Mouse (Mus musculus): Measurements from ENCODE around the gene Dennd5a. TPM values are rescaled to one million over a fixed set of nuclear protein-coding genes. Genes with fewer than 3 reads are reported as not detected.

Dennd5a gene
- total RNA-seq, 2 experiments from 2014 or later = 50.2 to 57.4 TPM

DNA sequence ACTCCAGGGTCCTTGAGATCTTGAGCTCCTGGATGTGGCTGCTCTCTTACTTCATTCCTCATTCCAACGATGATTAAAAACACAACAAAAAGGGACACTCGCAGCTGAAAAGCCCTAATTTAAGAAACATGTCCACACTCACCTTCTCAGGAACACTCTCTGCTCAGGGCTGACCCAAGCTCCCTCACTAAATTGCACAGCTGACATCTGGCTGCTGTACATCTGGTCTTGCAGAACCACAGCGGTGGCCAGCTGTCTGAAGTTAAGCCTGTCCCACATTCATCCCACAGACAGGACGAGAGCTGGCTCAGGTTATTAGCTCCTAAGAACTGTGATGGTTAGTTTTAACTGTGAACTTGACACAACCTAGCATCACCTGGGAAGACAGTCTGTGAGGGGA lies 68.5 kb downstream of the Dennd5a start:
- intact Hi-C loops (cut with DNase I; ENCODE audit: low total_unique reads) = loop anchor here (5.0 kb wide), 2 partner anchors 99 to 179 kb away; no protein-coding TSS in a partner anchor
- no peak for DNase-seq

GRCm38 (mm10) chr7:109890256-109890655 lies 70.0 kb downstream of the Dennd5a start:
- intact Hi-C loops (cut with DNase I; ENCODE audit: low total_unique reads) = loop anchor here (5.0 kb wide), 2 partner anchors 98 to 178 kb away; no protein-coding TSS in a partner anchor
- DNase-seq = no peak

- no peak for DNase-seq
- intact Hi-C loops (cut with DNase I; ENCODE audit: low total_unique reads) = no loop called here
Measured at GRCm38 (mm10) chr7:109889300-109889699, 71.0 kb downstream of the Dennd5a start.

DNA sequence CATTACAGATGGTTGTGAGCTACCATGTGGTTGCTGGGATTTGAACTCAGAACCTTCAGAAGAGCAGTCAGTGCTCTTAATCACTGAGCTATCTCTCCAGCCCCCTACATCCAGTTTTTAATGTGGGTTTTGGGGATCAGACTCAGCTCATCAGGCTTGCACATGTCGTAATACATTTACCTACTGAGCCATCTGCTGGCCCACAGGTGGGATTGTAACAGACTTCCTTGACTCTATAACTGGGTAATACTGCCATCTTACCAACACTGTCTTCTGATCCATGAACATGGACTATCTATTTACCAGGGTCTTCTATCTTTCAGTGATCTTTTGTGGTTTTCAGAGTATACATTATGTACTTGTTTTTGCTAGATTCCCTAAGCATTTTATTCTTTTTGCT lies 74.0 kb downstream of the Dennd5a start:
- intact Hi-C loops (cut with DNase I; ENCODE audit: low total_unique reads) = no loop called here
- no peak for DNase-seq

- no peak for DNase-seq
- intact Hi-C loops (cut with DNase I; ENCODE audit: low total_unique reads) = no loop called here
Measured at GRCm38 (mm10) chr7:109882574-109882973, 77.7 kb downstream of the Dennd5a start.

DNA sequence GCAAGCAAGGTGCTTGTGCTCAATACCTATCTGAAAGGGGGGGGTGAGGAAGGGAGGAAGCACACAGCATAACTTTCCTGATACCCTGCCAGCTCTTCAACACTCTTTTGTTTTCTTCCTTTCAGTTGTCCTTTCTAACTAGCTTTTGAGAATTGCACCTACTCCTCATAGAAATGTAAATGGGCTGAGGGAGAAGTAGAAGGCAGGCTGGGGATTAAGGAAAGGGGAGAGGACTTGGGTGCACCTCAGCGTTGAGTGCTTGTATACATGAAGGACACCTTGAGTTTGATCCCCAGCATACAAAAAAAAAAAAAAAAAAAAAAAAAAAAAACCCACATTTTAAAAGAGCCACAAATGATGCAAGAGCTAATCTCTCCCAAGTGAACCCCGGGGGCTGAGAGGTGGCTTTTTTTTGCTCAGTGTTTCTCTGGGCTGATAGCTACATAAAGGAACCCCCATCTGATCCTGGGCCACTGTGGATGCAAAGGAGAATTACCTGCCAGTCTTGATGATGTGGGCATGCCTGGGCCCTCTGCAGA lies 78.6 kb downstream of the Dennd5a start:
- intact Hi-C loops (cut with DNase I; ENCODE audit: low total_unique reads) = no loop called here
- no peak for DNase-seq

DNA sequence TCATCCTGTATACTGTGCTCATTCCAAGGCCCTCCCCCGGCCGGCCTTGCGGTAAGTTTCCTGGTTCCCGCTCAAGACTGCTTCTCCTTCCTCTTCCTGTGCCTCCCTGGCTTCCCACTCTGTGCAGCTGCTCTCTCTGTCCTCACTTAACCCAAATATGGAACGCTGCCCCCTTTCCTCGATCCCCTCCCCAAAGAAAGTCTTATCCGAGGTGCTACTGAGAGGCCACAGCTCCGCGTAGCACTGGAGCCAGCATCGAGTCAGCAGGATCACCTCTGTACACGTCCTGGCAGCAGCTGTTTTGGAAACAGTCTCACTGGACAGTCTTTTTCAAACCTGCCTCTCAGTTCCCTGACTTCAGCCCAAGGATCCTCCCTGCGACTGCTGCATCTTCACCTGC lies 81.1 kb downstream of the Dennd5a start:
- intact Hi-C loops (cut with DNase I; ENCODE audit: low total_unique reads) = no loop called here

GRCm38 (mm10) chr7:109876085-109876484 lies 84.2 kb downstream of the Dennd5a start:
- intact Hi-C loops (cut with DNase I; ENCODE audit: low total_unique reads) = no loop called here
- DNase-seq = no peak

More for the DNA sequence above, 81.1 kb downstream of the Dennd5a start:
- peak; percentile 26 for DNase-seq

- intact Hi-C loops (cut with DNase I; ENCODE audit: low total_unique reads) = no loop called here
- no peak for DNase-seq
Measured at GRCm38 (mm10) chr7:109875598-109875997, 84.7 kb downstream of the Dennd5a start.

- DNase-seq = no peak
- intact Hi-C loops (cut with DNase I; ENCODE audit: low total_unique reads) = no loop called here
Measured at GRCm38 (mm10) chr7:109875033-109875432, 85.2 kb downstream of the Dennd5a start.

DNA sequence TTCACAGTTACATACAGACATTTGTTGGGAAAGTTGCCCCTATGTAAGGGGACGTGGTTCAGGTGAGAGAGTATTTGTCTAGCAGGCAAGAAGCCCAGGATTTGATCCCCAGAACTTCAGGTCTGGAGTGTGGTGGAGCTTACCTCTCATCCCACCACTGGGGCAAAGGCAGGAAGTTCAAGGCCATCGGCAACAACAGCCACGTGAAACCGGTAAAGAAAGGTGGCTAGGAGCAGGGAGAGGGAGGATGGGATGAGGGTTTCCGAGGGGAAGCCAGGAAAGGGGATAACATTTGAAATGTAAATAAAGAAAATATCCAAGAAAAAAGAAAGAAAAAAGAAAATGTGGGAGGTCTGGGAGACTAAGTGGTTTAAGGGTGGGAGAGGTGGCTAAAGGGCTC lies 87.1 kb downstream of the Dennd5a start:
- DNase-seq = no peak

DNA sequence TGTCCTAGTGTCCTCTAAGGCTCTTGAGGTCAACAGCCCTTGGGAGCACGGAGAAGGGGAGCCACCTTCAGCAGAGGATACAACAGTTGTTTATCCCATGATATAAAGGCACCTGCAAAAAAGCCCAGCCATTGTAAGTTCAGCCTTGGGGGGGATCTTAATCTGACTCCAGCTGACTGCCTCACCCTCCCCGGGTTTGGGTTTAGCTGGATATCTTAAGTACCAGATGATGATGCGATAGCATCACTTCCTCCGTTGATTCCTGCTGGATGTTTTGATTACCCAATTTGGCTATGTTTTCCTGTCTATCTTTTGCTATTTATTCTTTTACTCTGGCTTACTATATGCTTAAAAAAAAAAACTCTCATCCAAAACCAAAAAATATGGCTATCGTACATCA lies 89.0 kb downstream of the Dennd5a start:
- no peak for DNase-seq
- intact Hi-C loops (cut with DNase I; ENCODE audit: low total_unique reads) = no loop called here

More for the DNA sequence above, 87.1 kb downstream of the Dennd5a start:
- intact Hi-C loops (cut with DNase I; ENCODE audit: low total_unique reads) = no loop called here

- DNase-seq = no peak
- intact Hi-C loops (cut with DNase I; ENCODE audit: low total_unique reads) = no loop called here
Measured at GRCm38 (mm10) chr7:109868498-109868897, 91.8 kb downstream of the Dennd5a start.

GRCm38 (mm10) chr7:109866643-109867042 lies 93.6 kb downstream of the Dennd5a start:
- DNase-seq = no peak
- intact Hi-C loops (cut with DNase I; ENCODE audit: low total_unique reads) = no loop called here

GRCm38 (mm10) chr7:109865370-109866229 lies 94.7 kb downstream of the Dennd5a start, which contains the start of gene Scube2:
Gene Scube2, minus strand, starts transcription at chr7:109865679.
- intact Hi-C loops (cut with DNase I; ENCODE audit: low total_unique reads) = no loop called here
- DNase-seq = peak; percentile 20

GRCm38 (mm10) chr7:109863561-109863960 lies 96.7 kb downstream of the Dennd5a start:
- DNase-seq = no peak
- intact Hi-C loops (cut with DNase I; ENCODE audit: low total_unique reads) = no loop called here

DNA sequence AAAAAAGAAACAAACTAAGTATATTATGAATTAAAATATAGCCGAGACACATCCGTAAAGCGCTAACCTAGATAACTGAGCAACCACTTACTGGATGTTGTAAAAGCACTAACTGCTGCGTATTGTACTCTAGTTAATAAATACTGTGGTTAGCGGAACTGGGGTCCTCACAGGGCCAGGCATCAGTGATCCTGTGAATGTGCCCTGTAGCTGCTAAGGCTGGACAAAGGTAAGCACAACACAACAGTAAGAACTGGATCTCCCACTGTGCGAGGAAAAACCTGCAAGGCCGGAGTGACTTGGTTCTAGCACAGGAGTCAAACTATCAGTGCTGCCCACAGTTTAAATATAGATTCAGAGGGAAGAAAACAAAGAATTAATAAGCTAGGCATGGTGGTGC lies 100.1 kb downstream of the Dennd5a start:
- no peak for DNase-seq
- intact Hi-C loops (cut with DNase I; ENCODE audit: low total_unique reads) = no loop called here

GRCm38 (mm10) chr7:109859354-109859753 lies 100.9 kb downstream of the Dennd5a start:
- intact Hi-C loops (cut with DNase I; ENCODE audit: low total_unique reads) = no loop called here
- DNase-seq = no peak

DNA sequence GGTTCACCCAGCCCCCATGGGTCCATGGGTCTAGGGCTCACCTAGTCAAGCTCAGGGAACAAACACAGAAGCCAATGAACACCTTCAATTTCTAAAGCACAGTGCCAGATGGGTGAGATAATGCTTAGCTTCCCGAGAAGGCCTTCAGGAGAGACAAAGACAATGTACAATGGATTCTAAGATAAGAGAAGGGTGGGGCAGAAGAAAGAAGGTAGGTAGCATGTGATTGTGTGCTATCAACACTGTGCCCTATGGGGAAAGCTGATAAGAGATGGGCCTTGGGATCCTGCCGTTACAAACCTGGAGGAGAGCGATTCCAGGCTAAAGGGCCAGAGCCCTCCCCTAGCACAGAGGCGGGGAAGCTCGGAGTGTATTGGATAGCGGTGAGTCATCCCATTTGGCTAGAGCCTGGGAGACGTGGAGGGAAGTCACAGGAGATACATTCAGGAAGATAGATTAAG lies 107.5 kb downstream of the Dennd5a start:
- peak; percentile 60 for DNase-seq
- intact Hi-C loops (cut with DNase I; ENCODE audit: low total_unique reads) = no loop called here

- no peak for DNase-seq
- intact Hi-C loops (cut with DNase I; ENCODE audit: low total_unique reads) = no loop called here
Measured at GRCm38 (mm10) chr7:109852017-109852416, 108.3 kb downstream of the Dennd5a start.

GRCm38 (mm10) chr7:109850531-109850930 lies 109.7 kb downstream of the Dennd5a start:
- DNase-seq = no peak
- intact Hi-C loops (cut with DNase I; ENCODE audit: low total_unique reads) = no loop called here
